Mouse (Mus musculus) megakaryocyte progenitor cell, adult 5-6 weeks (primary cell): Measurements from ENCODE around the gene Defa20. TPM values are rescaled to one million over a fixed set of nuclear protein-coding genes. Genes with fewer than 3 reads are reported as not detected.
"Not testable (repeated sequence)": the region's sequence is repeated elsewhere in the genome, so short reads cannot be mapped to it uniquely, and the experiment has no call there.

ENCODE experiments used
- ATAC-seq: replicated peaks from 2 replicates; pipeline ENCODE4 v1.8.0; 2016; ENCODE audit warnings: mild to moderate bottlenecking, moderate TSS enrichment, inconsistent platforms; ENCODE audit not compliant: poor library complexity
- total RNA-seq, 2 experiments: library from RNA; stranded (forward) in 1 of 2; stranded (reverse) in 1 of 2; fragments of 157-497, 149-512 nt in 1 of 2; fragments of 200-1000 nt in 1 of 2; gene quantifications; 2 replicates each; pipeline versions ENCODE4 v1.2.3 to v1.2.4; 2015 to 2017

Defa20 gene
- total RNA-seq (2015) (not detected in 2 replicates), total RNA-seq (2017) (not detected in 2 replicates)

DNA sequence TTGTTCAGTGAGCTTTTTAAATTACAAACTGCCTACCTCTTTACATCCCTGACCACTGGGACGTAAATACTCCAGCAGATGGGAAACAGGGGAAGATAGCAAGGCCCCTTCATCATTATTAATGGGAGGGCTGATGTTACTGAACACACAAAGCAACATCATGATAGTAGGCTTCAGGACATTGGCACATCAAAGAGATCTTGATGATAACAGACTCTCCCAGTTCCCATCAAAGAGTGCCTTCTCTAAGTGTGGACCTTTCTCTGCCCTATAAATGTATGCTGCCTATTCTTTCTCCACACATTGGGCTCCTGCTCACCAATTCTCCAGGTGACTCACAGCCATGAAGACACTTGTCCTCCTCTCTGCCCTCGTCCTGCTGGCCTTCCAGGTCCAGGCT, at the start of gene Defa20:
Gene Defa20 (plus strand): TSS at position 301 of the 400 bp plus-strand sequence.
- ATAC-seq = not testable (repeated sequence)

DNA sequence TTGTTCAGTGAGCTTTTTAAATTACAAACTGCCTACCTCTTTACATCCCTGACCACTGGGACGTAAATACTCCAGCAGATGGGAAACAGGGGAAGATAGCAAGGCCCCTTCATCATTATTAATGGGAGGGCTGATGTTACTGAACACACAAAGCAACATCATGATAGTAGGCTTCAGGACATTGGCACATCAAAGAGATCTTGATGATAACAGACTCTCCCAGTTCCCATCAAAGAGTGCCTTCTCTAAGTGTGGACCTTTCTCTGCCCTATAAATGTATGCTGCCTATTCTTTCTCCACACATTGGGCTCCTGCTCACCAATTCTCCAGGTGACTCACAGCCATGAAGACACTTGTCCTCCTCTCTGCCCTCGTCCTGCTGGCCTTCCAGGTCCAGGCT, 19.7 kb downstream of the Defa20 start, which contains the start of gene Defa32:
Gene Defa32 (plus strand): TSS at position 301 of the 400 bp plus-strand sequence.
- not testable (repeated sequence) for ATAC-seq

Other genes with a start within 250 kb of the Defa20 start
- not detected in 2 replicates for gene Defa27, start 193.7 kb upstream of the Defa20 start, total RNA-seq (2015)
- not detected in 2 replicates for gene Defa27, start 193.7 kb upstream of the Defa20 start, total RNA-seq (2017)
- gene Defa29, start 182.2 kb upstream of the Defa20 start, total RNA-seq (2015) = not detected in 2 replicates
- gene Defa29, start 182.2 kb upstream of the Defa20 start, total RNA-seq (2017) = not detected in 2 replicates
- not detected in 2 replicates for gene Defa2, start 130.7 kb upstream of the Defa20 start, total RNA-seq (2015)
- not detected in 2 replicates for gene Defa2, start 130.7 kb upstream of the Defa20 start, total RNA-seq (2017)
- not detected in 2 replicates for gene Defa33, start 117.4 kb upstream of the Defa20 start, total RNA-seq (2015)
- gene Defa33, start 117.4 kb upstream of the Defa20 start, total RNA-seq (2017) = not detected in 2 replicates
- gene Defa36, start 81.8 kb upstream of the Defa20 start, total RNA-seq (2015) = not detected in 2 replicates
- gene Defa36, start 81.8 kb upstream of the Defa20 start, total RNA-seq (2017) = not detected in 2 replicates
- not detected in 2 replicates for gene Gm7849, start 52.7 kb upstream of the Defa20 start, total RNA-seq (2015)
- gene Gm7849, start 52.7 kb upstream of the Defa20 start, total RNA-seq (2017) = not detected in 2 replicates
- not detected in 2 replicates for gene Defa32, start 19.8 kb downstream of the Defa20 start, total RNA-seq (2015)
- gene Defa32, start 19.8 kb downstream of the Defa20 start, total RNA-seq (2017) = not detected in 2 replicates
- gene Defa37, start 56.1 kb downstream of the Defa20 start, total RNA-seq (2015) = not detected in 2 replicates
- not detected in 2 replicates for gene Defa37, start 56.1 kb downstream of the Defa20 start, total RNA-seq (2017)
- not detected in 2 replicates for gene Defa28, start 73.7 kb downstream of the Defa20 start, total RNA-seq (2015)
- not detected in 2 replicates for gene Defa28, start 73.7 kb downstream of the Defa20 start, total RNA-seq (2017)
- not detected in 2 replicates for gene Gm7861, start 85.2 kb downstream of the Defa20 start, total RNA-seq (2015)
- gene Gm7861, start 85.2 kb downstream of the Defa20 start, total RNA-seq (2017) = not detected in 2 replicates
- not detected in 2 replicates for gene Defa26, start 108.9 kb downstream of the Defa20 start, total RNA-seq (2015)
- gene Defa26, start 108.9 kb downstream of the Defa20 start, total RNA-seq (2017) = not detected in 2 replicates
- gene Defa17, start 146.5 kb downstream of the Defa20 start, total RNA-seq (2015) = not detected in 2 replicates
- gene Defa17, start 146.5 kb downstream of the Defa20 start, total RNA-seq (2017) = not detected in 2 replicates
- not detected in 2 replicates for gene Defa34, start 156.5 kb downstream of the Defa20 start, total RNA-seq (2015)
- gene Defa34, start 156.5 kb downstream of the Defa20 start, total RNA-seq (2017) = not detected in 2 replicates
- gene AY761184, start 194.4 kb downstream of the Defa20 start, total RNA-seq (2015) = not detected in 2 replicates
- not detected in 2 replicates for gene AY761184, start 194.4 kb downstream of the Defa20 start, total RNA-seq (2017)
- not detected in 2 replicates for gene Defa24, start 225.2 kb downstream of the Defa20 start, total RNA-seq (2015)
- gene Defa24, start 225.2 kb downstream of the Defa20 start, total RNA-seq (2017) = not detected in 2 replicates